Mouse (Mus musculus) c-Kit-positive CD71-positive TER-119-negative erythroid progenitor cells, embryonic 14.5 days (primary cell): ENCODE data around the gene Ap3s2.
A peak's percentile ranks its signal among the peaks of the same experiment; 100 is the strongest.

Experiments
- DNase-seq: peaks from one replicate; pipeline ENCODE4 v3.0.0-alpha.2; 2013; ENCODE audit warnings: low read depth

The Ap3s2 gene

GRCm38 (mm10) chr7:79920344-79920983, at the start of gene Ap3s2:
Gene Ap3s2, minus strand, starts transcription at chr7:79920649.
- DNase-seq = peak; percentile 86

GRCm38 (mm10) chr7:79968326-79968725, 47.9 kb upstream of the Ap3s2 start:
- DNase-seq = no peak

GRCm38 (mm10) chr7:79961600-79961999, 41.2 kb upstream of the Ap3s2 start:
- DNase-seq = no peak

GRCm38 (mm10) chr7:79956131-79956530, 35.7 kb upstream of the Ap3s2 start:
- no peak for DNase-seq

- no peak for DNase-seq
These were observed 34.4 kb upstream of the Ap3s2 start for GRCm38 (mm10) chr7:79954890-79955289.

GRCm38 (mm10) chr7:79951038-79951437, 30.6 kb upstream of the Ap3s2 start:
- DNase-seq = no peak

- no peak for DNase-seq
These were observed 29.8 kb upstream of the Ap3s2 start for GRCm38 (mm10) chr7:79950236-79950635.

- no peak for DNase-seq
These were observed 15.2 kb upstream of the Ap3s2 start for GRCm38 (mm10) chr7:79935511-79936205.

GRCm38 (mm10) chr7:79934862-79935510, 14.5 kb upstream of the Ap3s2 start, which contains the start of gene Arpin:
Gene Arpin, minus strand, starts transcription at chr7:79935359.
- DNase-seq = no peak

GRCm38 (mm10) chr7:79934461-79934860, 14.0 kb upstream of the Ap3s2 start:
- no peak for DNase-seq

GRCm38 (mm10) chr7:79928516-79929052, 8.1 kb upstream of the Ap3s2 start:
- no peak for DNase-seq

- DNase-seq = peak; percentile 34
These were observed 5.9 kb downstream of the Ap3s2 start for GRCm38 (mm10) chr7:79914556-79914955.

GRCm38 (mm10) chr7:79907356-79907755, 13.1 kb downstream of the Ap3s2 start:
- no peak for DNase-seq

GRCm38 (mm10) chr7:79906914-79907313, 13.5 kb downstream of the Ap3s2 start:
- DNase-seq = no peak

GRCm38 (mm10) chr7:79905193-79905592, 15.3 kb downstream of the Ap3s2 start:
- DNase-seq = no peak

- no peak for DNase-seq
These were observed 17.2 kb downstream of the Ap3s2 start for GRCm38 (mm10) chr7:79903160-79903792.

GRCm38 (mm10) chr7:79900753-79901152, 19.7 kb downstream of the Ap3s2 start:
- no peak for DNase-seq

GRCm38 (mm10) chr7:79895225-79895624, 25.2 kb downstream of the Ap3s2 start:
- DNase-seq = no peak

- DNase-seq = no peak
These were observed 25.7 kb downstream of the Ap3s2 start for GRCm38 (mm10) chr7:79894790-79895189.

GRCm38 (mm10) chr7:79892576-79893428, 27.6 kb downstream of the Ap3s2 start:
- no peak for DNase-seq

- DNase-seq = no peak
These were observed 29.8 kb downstream of the Ap3s2 start for GRCm38 (mm10) chr7:79890436-79891221.
